Mouse (Mus musculus) hindbrain, embryonic 12.5 days (tissue): ENCODE results near the gene Birc5. TPM values are rescaled to one million over a fixed set of nuclear protein-coding genes. Genes with fewer than 3 reads are reported as not detected.

Experiments
- ATAC-seq: fragments of 200-750 bp; cut with Nextera tagmentation; 2 replicates; pipeline ENCODE4 v1.8.0; 2017; ENCODE audit warnings: moderate TSS enrichment; ENCODE audit not compliant: low FRiP score
- H3K27ac ChIP-seq: fragments of 300-500 bp; sonication (generic); 2 replicates; pipeline ENCODE4 v1.5.1; 2016; ENCODE audit warnings: mild to moderate bottlenecking
- H3K27me3 ChIP-seq: fragments of 300-500 bp; sonication (generic); 2 replicates; pipeline ENCODE4 v1.6.1; 2016; ENCODE audit warnings: mild to moderate bottlenecking
- H3K36me3 ChIP-seq: fragments of 300-500 bp; sonication (generic); 2 replicates; pipeline ENCODE4 v1.6.1; 2016; ENCODE audit warnings: mild to moderate bottlenecking
- H3K4me1 ChIP-seq: fragments of 300-500 bp; sonication (generic); 2 replicates; pipeline ENCODE4 v1.6.1; 2016
- H3K4me2 ChIP-seq: fragments of 300-500 bp; sonication (generic); replicated peaks from 2 replicates; pipeline ENCODE4 v1.6.1; 2016; ENCODE audit warnings: mild to moderate bottlenecking
- H3K4me3 ChIP-seq: fragments of 300-500 bp; sonication (generic); 2 replicates; pipeline ENCODE4 v1.5.1; 2016; ENCODE audit warnings: mild to moderate bottlenecking
- H3K9ac ChIP-seq: fragments of 300-500 bp; sonication (generic); 2 replicates; pipeline ENCODE4 v1.6.1; 2016; ENCODE audit warnings: mild to moderate bottlenecking, moderate library complexity
- H3K9me3 ChIP-seq: fragments of 300-500 bp; sonication (generic); replicated peaks from 2 replicates; pipeline ENCODE4 v1.6.1; 2016; ENCODE audit warnings: mild to moderate bottlenecking
- WGBS: fragments of 180-500 bp; shearing (Covaris S2); methylation state at CpG from one replicate; pipeline ENCODE4 v1.1.7; 2016; 5-methylcytosine and 5-hydroxymethylcytosine counted together
- polyA plus RNA-seq: library from polyadenylated mRNA; unstranded; fragments of >200 nt; fragmentation: Nextera tagmentation; extraction: Ambion mirVana; gene quantifications from 2 replicates; pipeline ENCODE4 v1.2.1, GENCODE M21; 2016

Gene Birc5
- polyA plus RNA-seq, 1 experiment from 2014 or later = 190 TPM

DNA sequence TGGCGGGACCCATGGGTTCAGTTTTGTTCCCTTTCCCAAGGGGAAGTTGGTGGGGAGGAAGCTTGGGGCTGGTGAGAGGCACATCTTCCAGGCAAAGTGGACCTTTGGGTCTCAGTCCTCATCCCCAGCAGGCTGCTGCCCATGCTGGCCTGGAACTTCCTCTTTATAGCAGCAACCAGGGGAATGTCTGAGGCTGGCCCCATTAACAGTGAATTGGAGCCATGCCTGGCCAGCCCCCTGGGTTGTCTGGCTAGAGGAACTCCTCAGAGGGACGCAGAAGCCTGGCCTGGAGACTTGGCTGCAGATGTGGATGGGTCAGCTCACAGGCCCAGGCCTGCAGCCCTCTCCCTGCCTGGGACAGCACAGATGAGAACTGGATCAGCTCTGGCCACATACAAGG lies 15.8 kb downstream of the Birc5 start:
- 60% methylated on average over 2 of the region's 2 CpGs for WGBS
- Histone ChIP-seq H3K27me3 (peaks cover 47% of the 10 kb centered on the region), H3K36me3 (no peaks in the 10 kb centered on the region), H3K4me1 (peaks cover 21% of the 10 kb centered on the region), H3K4me3 (no peak overlapping the region), H3K9ac (no peak overlapping the region), H3K4me2 (no peak overlapping the region), H3K9me3 (no peaks in the 10 kb centered on the region), H3K27ac (no peak overlapping the region)
- no peak for ATAC-seq

DNA sequence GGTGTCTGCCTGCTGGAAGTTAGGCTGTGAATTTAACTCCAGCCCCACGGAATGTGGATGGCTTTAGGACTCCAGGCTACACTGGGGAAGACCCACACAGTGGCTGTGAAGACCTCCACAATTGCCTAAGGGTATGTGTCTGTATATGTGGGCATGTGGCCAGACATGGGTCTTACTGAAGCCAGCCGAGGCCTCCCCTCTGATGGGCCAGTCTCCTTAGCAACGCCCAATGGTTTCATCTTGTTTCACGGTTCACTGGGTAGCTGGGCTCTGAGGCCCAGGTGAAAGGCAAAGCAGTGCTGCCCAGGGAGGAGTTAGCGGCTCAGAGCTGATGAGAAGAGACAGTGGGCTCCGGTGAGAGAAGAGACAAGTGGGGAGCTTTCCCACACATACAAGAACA lies 16.9 kb downstream of the Birc5 start:
- peak overlapping the region; percentile 76; the same call in 1 of the 2 replicates for H3K27ac ChIP-seq
- H3K4me2 ChIP-seq = peak overlapping the region; percentile 24
- no peaks in the 10 kb centered on the region for H3K36me3 ChIP-seq
- peaks cover 19% of the 10 kb centered on the region for H3K4me1 ChIP-seq
- H3K4me3 ChIP-seq = no peak overlapping the region
- H3K9ac ChIP-seq = peak overlapping the region; percentile 32; the same call in 1 of the 2 replicates
- 17% methylated on average over 6 of the region's 6 CpGs for WGBS
- no peaks in the 10 kb centered on the region for H3K9me3 ChIP-seq
- ATAC-seq = peak; percentile 44; the same call in 1 of the 2 replicates
- H3K27me3 ChIP-seq = peaks cover 35% of the 10 kb centered on the region

DNA sequence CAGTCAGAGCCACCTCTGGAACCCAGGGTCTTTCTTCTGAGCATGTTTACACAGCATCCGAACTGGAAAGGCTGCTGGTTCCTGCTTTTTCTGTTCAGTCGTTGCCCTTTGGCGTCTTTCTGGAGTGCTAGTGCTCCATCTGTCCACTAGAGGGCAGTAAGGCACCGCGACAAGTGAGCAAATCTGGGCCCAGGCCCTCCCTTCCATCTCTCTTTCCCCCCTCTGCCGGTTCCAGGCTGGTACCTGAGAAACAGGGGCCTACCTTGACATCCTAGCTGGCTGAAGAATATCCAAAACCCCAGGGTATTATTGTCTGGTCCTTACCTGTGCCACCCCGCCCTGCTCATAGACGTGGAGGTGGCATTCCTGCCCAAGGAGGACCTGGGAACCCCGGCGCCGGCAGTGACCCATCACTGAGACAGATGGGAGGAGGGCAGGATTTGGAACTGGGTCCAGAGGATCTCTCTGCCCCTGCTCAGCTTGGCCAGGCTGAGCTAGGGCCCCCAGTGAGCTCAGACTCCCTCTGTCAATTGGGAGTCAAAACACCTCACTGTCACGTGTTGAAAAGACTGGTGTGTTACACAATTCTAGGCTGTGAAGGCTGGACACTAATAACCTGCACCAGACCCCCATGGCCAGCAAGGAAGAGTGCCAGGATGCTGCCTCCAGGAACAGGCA lies 21.8 kb downstream of the Birc5 start:
- Histone ChIP-seq H3K4me2 (no peak overlapping the region), H3K9ac (no peak overlapping the region; the same call in 1 of the 2 replicates), H3K4me3 (no peak overlapping the region), H3K27ac (no peak overlapping the region), H3K27me3 (peaks cover 6% of the 10 kb centered on the region; the same call in 1 of the 2 replicates), H3K4me1 (peaks cover 31% of the 10 kb centered on the region), H3K9me3 (no peaks in the 10 kb centered on the region), H3K36me3 (no peaks in the 10 kb centered on the region)
- no peak for ATAC-seq
- WGBS = 37% methylated on average over 12 of the region's 12 CpGs

DNA sequence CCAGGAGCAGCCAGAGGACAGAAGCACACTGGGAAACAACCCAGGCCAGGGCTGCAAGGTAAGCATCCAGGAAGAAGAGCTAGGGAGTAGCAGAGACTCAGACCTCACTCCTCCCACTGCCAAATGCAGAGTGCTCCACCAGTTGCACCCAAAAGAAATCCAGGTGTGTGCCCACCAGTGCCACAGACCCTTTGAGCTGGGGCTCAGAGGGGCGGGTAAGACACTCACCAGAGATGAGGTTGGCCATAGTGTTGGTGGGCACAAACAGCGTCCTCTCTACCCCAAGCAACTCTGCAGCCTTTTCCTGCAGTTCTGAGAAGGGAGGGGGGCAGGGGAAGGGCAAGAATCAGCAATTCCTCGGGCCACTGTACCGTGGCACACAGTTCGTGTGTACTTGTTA lies 22.3 kb downstream of the Birc5 start:
- Histone ChIP-seq H3K4me1 (peaks cover 26% of the 10 kb centered on the region), H3K4me3 (no peak overlapping the region), H3K36me3 (no peaks in the 10 kb centered on the region), H3K9ac (no peak overlapping the region), H3K9me3 (no peaks in the 10 kb centered on the region), H3K27ac (no peak overlapping the region), H3K4me2 (no peak overlapping the region), H3K27me3 (peaks cover 6% of the 10 kb centered on the region; the same call in 1 of the 2 replicates)
- 64% methylated on average over 5 of the region's 5 CpGs for WGBS
- ATAC-seq = no peak

DNA sequence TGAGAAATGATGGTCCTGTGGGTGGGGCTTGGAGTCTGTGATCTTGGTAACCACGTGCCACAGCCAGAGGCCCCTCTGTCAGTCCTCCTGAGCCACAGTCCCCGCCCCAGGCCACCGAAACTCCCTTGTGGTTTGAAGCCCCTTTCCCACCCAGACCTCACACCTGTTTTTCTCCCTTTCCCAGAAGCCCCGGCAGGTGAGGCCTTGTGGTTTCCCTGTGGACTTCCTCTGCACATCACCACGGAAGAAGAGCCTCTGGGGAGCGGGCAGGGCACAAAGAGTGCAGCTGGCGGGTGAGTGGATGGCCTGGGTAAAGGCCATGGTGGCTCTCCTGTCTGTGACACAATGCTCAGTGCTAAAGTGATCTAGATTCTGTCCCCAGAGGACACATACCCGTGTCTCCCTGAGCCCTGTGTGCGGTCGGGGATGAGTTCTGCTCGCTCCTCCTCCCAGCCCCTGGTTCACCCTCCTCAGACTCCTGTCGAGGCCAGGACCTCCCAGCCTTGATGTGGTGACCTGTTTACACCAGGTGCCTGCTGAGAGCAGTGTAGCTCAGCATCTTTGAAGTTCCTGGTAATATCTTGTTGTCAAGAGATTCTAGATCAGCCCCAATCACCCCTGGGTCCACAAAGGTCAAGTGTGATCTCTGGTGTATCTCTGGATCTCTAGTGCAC lies 23.0 kb downstream of the Birc5 start:
- H3K36me3 ChIP-seq = no peaks in the 10 kb centered on the region
- H3K4me1 ChIP-seq = peaks cover 21% of the 10 kb centered on the region
- no peak for ATAC-seq
- 58% methylated on average over 12 of the region's 12 CpGs for WGBS
- no peaks in the 10 kb centered on the region for H3K9me3 ChIP-seq
- no peak overlapping the region for H3K4me2 ChIP-seq
- H3K27me3 ChIP-seq = peaks cover 6% of the 10 kb centered on the region; the same call in 1 of the 2 replicates
- H3K4me3 ChIP-seq = no peak overlapping the region
- no peak overlapping the region for H3K9ac ChIP-seq
- no peak overlapping the region for H3K27ac ChIP-seq

DNA sequence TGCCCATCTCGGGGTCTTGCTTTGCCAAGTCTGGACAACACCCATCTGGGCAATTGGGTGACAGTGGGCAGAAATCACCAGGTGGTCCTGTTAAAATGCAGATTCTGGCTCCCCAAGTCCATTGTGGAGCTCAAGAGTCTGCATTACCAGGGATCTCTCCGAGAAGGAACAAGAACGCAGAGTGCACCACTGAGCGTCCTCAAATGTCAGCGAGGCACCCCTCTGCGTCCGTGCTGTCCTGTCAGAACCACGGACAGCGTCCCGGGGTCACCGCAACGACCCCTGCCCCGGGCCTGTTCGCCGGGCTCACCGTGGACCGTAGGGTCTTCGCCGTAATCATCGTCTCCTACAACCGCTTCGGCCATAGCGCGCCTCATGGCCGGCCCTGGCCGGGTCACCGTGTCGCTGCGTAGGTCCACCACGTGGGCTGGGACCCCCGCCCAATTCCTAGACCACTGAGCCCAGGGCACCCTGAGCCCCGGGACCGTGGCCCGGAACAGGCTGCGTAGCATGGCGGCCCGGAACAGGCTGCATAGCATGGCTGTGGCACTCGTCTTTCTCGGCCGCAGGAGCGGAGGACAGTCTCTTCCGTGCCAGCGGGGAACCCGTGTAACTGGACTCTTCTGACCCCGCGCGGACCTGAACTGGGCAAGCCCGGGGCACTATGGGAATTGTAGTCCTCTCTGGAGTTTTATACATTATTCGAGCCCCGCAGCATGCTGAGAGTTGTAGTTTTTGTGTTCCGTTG lies 24.0 kb downstream of the Birc5 start, which contains the start of gene Tha1:
TSS of gene Tha1 (minus strand) at position 621 of the 748 bp plus-strand sequence.
- peak within 1 kb of the TSS; percentile 78 for H3K9ac ChIP-seq
- H3K9me3 ChIP-seq = no peaks in the 10 kb centered on the region
- H3K27ac ChIP-seq = no peak within 1 kb of the TSS
- peaks cover 26% of the 10 kb centered on the region for H3K4me1 ChIP-seq
- peak; percentile 70 for ATAC-seq
- H3K4me2 ChIP-seq = peak within 1 kb of the TSS; percentile 84
- H3K27me3 ChIP-seq = peaks cover 6% of the 10 kb centered on the region; the same call in 1 of the 2 replicates
- WGBS = 1% methylated on average over 51 of the region's 51 CpGs
- peak within 1 kb of the TSS; percentile 71 for H3K4me3 ChIP-seq
- H3K36me3 ChIP-seq = no peaks in the 10 kb centered on the region

DNA sequence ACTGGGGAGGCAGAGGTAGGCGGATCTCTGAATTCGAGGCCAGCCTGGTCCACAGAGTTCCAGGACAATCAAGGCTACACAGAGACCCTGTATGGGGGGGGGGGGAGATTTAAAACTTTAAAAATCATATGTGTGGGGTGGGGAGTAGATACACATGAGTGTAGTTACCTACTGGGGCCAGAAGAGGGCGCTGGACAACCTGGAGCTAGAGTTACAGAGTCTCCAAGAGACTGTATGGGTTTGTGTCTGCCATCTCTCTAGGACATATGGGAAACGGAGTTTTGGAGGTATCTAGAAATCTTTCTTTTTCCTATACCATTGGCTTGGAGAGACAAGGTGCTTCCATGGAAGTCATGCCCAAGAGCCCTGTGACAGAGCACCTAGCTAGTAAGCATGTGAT lies 25.4 kb downstream of the Birc5 start:
- H3K36me3 ChIP-seq = no peaks in the 10 kb centered on the region
- no peak for ATAC-seq

DNA sequence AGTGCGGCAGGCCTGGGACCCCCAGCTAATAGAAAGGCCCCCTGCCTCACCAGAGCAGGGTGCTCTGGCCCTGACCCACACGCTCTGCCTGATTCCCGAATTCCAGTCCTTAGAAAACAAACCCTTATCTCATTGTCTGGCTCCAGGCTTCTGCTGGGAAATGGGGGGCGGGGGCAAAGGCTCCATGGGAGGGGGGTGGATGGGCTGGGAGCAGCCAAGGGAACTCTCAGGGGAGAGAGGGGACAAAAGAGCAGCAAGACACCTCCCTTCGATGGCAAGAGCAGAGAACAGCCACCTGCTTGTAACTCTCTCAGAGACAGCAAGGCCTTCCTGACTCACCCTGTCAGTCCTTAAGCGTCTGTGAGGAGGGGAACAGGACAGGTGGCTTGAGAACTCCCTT lies 26.6 kb downstream of the Birc5 start:
- Histone ChIP-seq H3K9ac (no peak overlapping the region), H3K4me2 (no peak overlapping the region), H3K4me1 (peaks cover 35% of the 10 kb centered on the region), H3K36me3 (no peaks in the 10 kb centered on the region), H3K9me3 (no peaks in the 10 kb centered on the region), H3K27me3 (peaks cover 18% of the 10 kb centered on the region), H3K27ac (no peak overlapping the region), H3K4me3 (no peak overlapping the region)
- no peak for ATAC-seq
- WGBS = 23% methylated on average over 6 of the region's 6 CpGs

More for the DNA sequence above, 25.4 kb downstream of the Birc5 start:
- 57% methylated on average over 4 of the region's 4 CpGs for WGBS
- Histone ChIP-seq H3K4me2 (no peak overlapping the region), H3K27ac (no peak overlapping the region), H3K4me1 (peaks cover 38% of the 10 kb centered on the region), H3K9ac (no peak overlapping the region), H3K27me3 (peaks cover 13% of the 10 kb centered on the region), H3K4me3 (no peak overlapping the region), H3K9me3 (no peaks in the 10 kb centered on the region)

DNA sequence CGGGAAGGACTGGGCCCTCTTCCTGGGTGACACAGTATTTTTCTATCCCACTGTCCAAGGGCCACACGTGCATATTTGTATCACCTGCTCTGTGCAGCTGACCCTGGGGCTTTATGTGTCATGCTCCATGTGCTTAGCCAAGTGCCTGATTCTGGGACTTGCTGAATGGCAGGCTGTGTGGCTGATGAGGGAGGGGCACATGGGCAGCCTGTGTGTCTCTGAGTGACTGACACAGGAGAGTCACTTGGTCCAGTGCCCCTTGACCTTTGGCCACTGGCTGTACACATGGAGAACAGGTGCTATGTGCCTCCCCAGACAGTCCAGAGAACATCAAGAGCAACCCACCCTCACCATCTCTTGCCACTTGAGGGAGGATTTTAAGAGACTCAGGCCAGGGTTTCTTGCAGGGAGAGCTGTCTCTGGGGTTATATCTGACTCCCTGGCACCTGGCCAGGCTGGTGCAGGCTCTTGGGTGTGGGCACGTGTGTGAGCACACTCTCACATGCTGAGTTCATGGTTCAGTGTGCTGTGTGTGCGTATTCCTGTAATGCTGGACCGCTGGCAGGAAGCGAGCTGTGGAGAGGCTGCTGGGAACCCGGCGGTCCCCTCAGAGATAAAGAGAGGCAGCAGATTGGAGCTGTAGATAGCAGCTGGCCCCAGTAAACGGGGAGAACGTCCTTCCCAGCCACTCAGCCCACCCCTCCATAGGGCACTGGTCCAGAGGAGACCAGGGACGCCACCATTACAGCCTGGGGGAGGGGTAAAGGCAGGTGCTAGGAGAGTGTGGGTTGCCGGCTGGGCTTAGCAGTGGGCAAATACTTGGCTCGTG lies 29.1 kb downstream of the Birc5 start:
- H3K27me3 ChIP-seq = peaks cover 12% of the 10 kb centered on the region
- ATAC-seq = peak; percentile 46
- peak overlapping the region; percentile 24; the same call in 1 of the 2 replicates for H3K4me2 ChIP-seq
- H3K9me3 ChIP-seq = no peaks in the 10 kb centered on the region
- peak overlapping the region; percentile 49 for H3K27ac ChIP-seq
- H3K4me3 ChIP-seq = no peak overlapping the region
- WGBS = 32% methylated on average over 13 of the region's 13 CpGs
- no peaks in the 10 kb centered on the region for H3K36me3 ChIP-seq
- no peak overlapping the region for H3K9ac ChIP-seq
- H3K4me1 ChIP-seq = peaks cover 37% of the 10 kb centered on the region

DNA sequence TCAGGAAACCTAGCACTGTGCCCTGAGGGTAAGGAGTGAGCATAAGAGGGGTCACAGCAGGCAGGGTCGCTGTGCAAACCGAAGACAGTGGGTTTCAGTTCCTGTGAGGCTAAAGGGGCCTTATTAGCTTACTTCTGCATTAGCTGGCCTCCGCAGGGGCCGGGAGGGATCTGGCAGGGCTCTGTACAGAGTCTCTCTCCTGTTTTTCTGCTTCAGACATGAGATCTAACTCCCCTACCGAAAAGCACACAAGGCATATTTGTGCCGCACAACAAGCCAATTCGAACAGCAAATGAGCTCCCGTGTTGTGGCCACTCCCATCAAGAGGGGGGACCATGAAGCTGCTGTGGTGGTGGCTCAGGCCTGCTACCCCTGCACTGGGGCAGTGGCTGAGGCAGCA lies 29.8 kb downstream of the Birc5 start:
- H3K4me1 ChIP-seq = peaks cover 34% of the 10 kb centered on the region
- no peak overlapping the region for H3K4me3 ChIP-seq
- H3K27ac ChIP-seq = peak overlapping the region; percentile 49
- H3K36me3 ChIP-seq = no peaks in the 10 kb centered on the region
- H3K4me2 ChIP-seq = peak overlapping the region; percentile 24; the same call in 1 of the 2 replicates
- peaks cover 12% of the 10 kb centered on the region for H3K27me3 ChIP-seq
- no peak overlapping the region for H3K9ac ChIP-seq
- H3K9me3 ChIP-seq = no peaks in the 10 kb centered on the region
- WGBS = 32% methylated on average over 8 of the region's 8 CpGs
- no peak for ATAC-seq

DNA sequence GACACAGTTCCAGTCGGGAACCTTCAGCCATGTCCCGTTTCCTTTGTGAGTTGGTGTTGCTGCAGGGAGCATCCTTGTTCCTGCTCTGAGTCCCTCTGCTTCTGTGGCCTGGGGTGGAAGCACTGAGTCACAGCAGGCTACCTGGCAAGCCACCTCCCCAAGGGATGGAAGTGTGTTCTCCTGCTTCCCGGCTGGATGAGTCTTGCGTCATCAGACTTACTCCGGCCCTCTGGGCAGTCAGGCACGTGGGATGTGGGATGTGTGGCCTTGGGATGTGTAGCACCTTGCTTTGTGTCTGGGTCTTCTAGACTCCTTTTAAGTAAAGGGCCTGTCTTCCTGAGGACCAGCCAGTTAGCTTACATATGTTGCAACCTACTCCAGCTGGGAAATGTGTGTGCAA lies 30.6 kb downstream of the Birc5 start:
- H3K9ac ChIP-seq = no peak overlapping the region
- H3K9me3 ChIP-seq = no peaks in the 10 kb centered on the region
- 79% methylated on average over 6 of the region's 6 CpGs for WGBS
- no peak overlapping the region for H3K27ac ChIP-seq
- no peak overlapping the region for H3K4me3 ChIP-seq
- no peak for ATAC-seq
- H3K27me3 ChIP-seq = peaks cover 12% of the 10 kb centered on the region
- no peaks in the 10 kb centered on the region for H3K36me3 ChIP-seq
- H3K4me2 ChIP-seq = no peak overlapping the region
- H3K4me1 ChIP-seq = peaks cover 34% of the 10 kb centered on the region
